Mouse (Mus musculus) erythroblast, embryonic 14.5 days (primary cell): ENCODE measurements around the gene Plcb3.

Experiments
- GATA1 ChIP-seq: IDR thresholded peaks from 2 replicates; pipeline ENCODE4 v1.6.1; 2012; ENCODE audit warnings: low read length, inconsistent platforms, mixed read lengths
- TAL1 ChIP-seq: IDR thresholded peaks from 3 replicates; pipeline ENCODE4 v1.6.1; 2012; ENCODE audit warnings: low read length, inconsistent platforms, mixed read lengths

DNA sequence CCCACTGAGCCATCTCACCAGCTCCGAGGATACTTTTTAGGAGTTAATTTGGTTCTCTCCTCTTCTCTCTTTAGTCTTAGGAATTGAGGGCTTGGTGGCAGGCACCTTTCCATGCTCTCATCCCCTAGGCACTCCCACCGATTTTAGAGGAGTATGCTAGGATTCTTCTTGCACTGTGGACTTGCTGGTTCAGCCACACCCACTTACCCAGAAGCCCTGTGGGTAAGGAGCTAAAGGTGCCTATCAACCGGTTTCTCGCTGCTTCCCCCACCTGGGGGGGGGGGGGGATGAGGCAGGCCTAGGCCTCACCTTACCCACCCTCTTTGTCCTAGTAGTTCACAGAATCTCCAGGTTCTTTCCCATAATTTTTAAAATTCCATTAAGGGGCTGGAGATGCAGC, 28.5 kb downstream of the Plcb3 start:
- TF ChIP-seq TAL1: no peak
- no peak for TF ChIP-seq GATA1
